Mouse (Mus musculus): ENCODE data around the gene Sumo2. TPM values are rescaled to one million over a fixed set of nuclear protein-coding genes. Genes with fewer than 3 reads are reported as not detected.

Sumo2 gene
- polyA plus RNA-seq, 1 experiment from 2014 or later: 838 TPM

DNA sequence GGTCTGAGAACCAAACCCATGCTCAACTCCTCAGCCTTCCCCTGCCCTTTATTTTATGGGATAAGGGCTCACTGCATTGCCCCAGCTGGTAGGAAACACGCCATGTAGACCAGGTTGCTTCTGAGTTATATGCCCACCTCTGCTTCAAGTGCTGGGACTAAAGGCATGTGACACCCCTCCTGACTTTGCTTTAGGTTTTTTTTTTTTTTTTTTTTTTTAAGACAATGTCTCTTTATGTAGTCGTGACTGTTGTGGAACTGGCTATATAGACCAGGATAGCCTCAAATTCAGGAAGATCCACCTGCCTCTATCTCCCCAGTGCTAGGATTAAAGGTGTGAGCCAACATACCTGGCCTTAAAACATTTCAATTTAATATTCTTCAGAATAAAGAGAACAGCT lies 13.4 kb downstream of the Sumo2 start:
- Histone ChIP-seq H3K27ac (replicated peaks; ENCODE audit: low read depth, low read length) (no peak overlapping the region), H3K4me2 (ENCODE audit: low read depth, low read length) (no peak overlapping the region), H3K4me1 (ENCODE audit: control insufficient read depth, insufficient read depth, low read length) (no peaks in the 10 kb centered on the region), H3K4me3 (ENCODE audit: low read depth, low read length) (no peak overlapping the region), H3K9ac (ENCODE audit: low read depth, low read length) (no peak overlapping the region), H3K36me3 (ENCODE audit: control insufficient read depth, insufficient read depth, low read length) (peaks cover 54% of the 10 kb centered on the region), H3K9me3 (ENCODE audit: control insufficient read depth, low read length) (no peaks in the 10 kb centered on the region), H3K27me3 (replicated peaks; ENCODE audit: control insufficient read depth, insufficient read depth, low read length) (no peaks in the 10 kb centered on the region)
- no peak for ATAC-seq (ENCODE audit: low read depth)
- no peak for DNase-seq (ENCODE audit: low spot score)
- WGBS: 76% methylated on average over 2 of the region's 2 CpGs

DNA sequence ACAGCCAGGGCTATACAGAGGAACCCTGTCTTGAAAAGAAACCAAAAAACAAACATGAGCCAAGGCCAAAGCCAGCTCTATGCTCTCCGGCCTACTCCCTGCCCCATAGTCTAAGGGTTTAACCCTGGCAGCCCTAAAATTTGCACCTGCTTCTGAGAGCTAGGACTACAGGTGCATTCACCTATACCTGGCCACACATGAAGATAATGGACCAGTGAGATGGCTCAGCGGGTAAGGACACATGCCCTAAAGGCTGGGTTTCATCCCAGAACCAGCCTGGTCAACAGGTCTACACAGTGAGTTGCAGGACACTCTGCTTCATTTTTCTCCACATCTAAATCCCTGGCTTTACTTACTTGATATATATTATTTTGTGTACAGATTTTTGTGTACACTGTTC lies 13.8 kb downstream of the Sumo2 start:
- H3K36me3 ChIP-seq (ENCODE audit: control insufficient read depth, insufficient read depth, low read length): peaks cover 50% of the 10 kb centered on the region
- H3K9ac ChIP-seq (ENCODE audit: low read depth, low read length): no peak overlapping the region
- no peak overlapping the region for H3K4me2 ChIP-seq (ENCODE audit: low read depth, low read length)

DNA sequence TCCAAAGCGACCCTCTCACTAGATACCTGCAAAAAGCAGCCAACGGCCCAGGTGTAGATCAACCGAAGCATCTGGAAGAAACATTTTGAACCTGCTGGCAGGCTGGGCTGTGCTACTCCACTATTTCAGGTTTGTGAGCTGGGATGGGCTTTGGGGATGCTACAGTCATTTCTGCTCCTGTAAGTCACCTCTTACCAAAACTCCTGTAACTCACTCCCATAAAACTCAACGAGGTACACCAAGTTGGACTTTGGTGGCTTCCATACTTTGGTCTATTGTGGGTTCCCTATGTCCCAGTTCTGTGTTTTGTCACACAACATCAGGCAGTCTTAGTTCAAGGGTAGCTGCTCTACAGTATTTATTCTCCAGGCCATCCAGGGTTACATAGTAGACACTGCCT lies 15.0 kb downstream of the Sumo2 start:
- WGBS: 84% methylated on average over 4 of the region's 4 CpGs

More for the DNA sequence above, 13.8 kb downstream of the Sumo2 start:
- H3K9me3 ChIP-seq (ENCODE audit: control insufficient read depth, low read length): no peaks in the 10 kb centered on the region
- no peaks in the 10 kb centered on the region for H3K27me3 ChIP-seq (replicated peaks; ENCODE audit: control insufficient read depth, insufficient read depth, low read length)
- no peaks in the 10 kb centered on the region for H3K4me1 ChIP-seq (ENCODE audit: control insufficient read depth, insufficient read depth, low read length)
- H3K27ac ChIP-seq (replicated peaks; ENCODE audit: low read depth, low read length): no peak overlapping the region
- no peak overlapping the region for H3K4me3 ChIP-seq (ENCODE audit: low read depth, low read length)
- DNase-seq (ENCODE audit: low spot score) (no peak), ATAC-seq (ENCODE audit: low read depth) (peak; percentile 23; the same call in 1 of the 2 replicates)
- 93% methylated on average over 2 of the region's 2 CpGs for WGBS

DNA sequence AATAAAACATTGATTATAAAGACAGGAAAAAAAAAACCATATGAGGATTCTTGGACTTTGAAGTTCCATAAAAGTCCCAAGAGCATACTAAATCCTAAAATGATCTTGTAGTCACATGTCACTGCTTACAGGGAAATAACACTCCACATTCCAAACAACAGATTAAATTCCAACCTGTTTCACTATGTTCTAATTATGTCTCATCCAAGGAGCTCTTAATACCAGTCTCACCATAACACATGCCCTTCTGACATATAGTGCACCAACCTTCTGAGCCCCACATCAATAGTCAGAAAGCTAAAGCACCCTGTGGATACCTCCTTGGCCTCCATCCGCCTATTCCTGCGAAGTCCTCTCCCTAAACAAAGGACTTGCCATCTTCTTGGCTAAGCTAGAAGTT lies 15.9 kb downstream of the Sumo2 start:
- DNase-seq (ENCODE audit: low spot score) (no peak), ATAC-seq (ENCODE audit: low read depth) (no peak)
- H3K27me3 ChIP-seq (replicated peaks; ENCODE audit: control insufficient read depth, insufficient read depth, low read length): no peaks in the 10 kb centered on the region
- 74% methylated on average over 2 of the region's 2 CpGs for WGBS
- H3K4me3 ChIP-seq (ENCODE audit: low read depth, low read length): no peak overlapping the region
- no peak overlapping the region for H3K4me2 ChIP-seq (ENCODE audit: low read depth, low read length)
- no peaks in the 10 kb centered on the region for H3K4me1 ChIP-seq (ENCODE audit: control insufficient read depth, insufficient read depth, low read length)
- H3K27ac ChIP-seq (replicated peaks; ENCODE audit: low read depth, low read length): no peak overlapping the region
- H3K36me3 ChIP-seq (ENCODE audit: control insufficient read depth, insufficient read depth, low read length): peaks cover 29% of the 10 kb centered on the region
- H3K9me3 ChIP-seq (ENCODE audit: control insufficient read depth, low read length): no peaks in the 10 kb centered on the region
- no peak overlapping the region for H3K9ac ChIP-seq (ENCODE audit: low read depth, low read length)

More for the DNA sequence above, 15.0 kb downstream of the Sumo2 start:
- ATAC-seq (ENCODE audit: low read depth) (no peak), DNase-seq (ENCODE audit: low spot score) (no peak)
- Histone ChIP-seq H3K27me3 (replicated peaks; ENCODE audit: control insufficient read depth, insufficient read depth, low read length) (no peaks in the 10 kb centered on the region), H3K4me1 (ENCODE audit: control insufficient read depth, insufficient read depth, low read length) (no peaks in the 10 kb centered on the region), H3K4me2 (ENCODE audit: low read depth, low read length) (no peak overlapping the region), H3K4me3 (ENCODE audit: low read depth, low read length) (no peak overlapping the region), H3K9me3 (ENCODE audit: control insufficient read depth, low read length) (no peaks in the 10 kb centered on the region), H3K9ac (ENCODE audit: low read depth, low read length) (no peak overlapping the region), H3K27ac (replicated peaks; ENCODE audit: low read depth, low read length) (no peak overlapping the region), H3K36me3 (ENCODE audit: control insufficient read depth, insufficient read depth, low read length) (peaks cover 38% of the 10 kb centered on the region)

DNA sequence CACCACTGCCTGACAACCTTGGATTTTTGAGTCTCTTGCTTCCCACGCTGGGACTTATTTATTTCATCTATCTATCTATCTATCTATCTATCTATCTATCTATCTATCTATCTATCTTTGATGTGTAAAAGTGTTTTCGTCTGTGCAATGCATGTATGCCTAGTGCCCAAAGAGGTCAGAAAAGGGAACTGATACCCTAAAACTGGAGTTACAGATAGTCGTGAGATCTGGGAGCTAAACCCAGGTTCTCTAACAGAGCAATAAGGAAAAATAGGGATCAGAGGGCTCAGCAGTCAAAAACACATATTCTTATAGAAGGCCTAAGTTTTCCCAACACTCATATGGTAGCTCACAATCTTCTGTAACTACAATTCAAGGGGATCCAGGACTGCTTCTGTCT lies 16.5 kb downstream of the Sumo2 start:
- Histone ChIP-seq H3K9me3 (ENCODE audit: control insufficient read depth, low read length) (no peaks in the 10 kb centered on the region), H3K4me3 (ENCODE audit: low read depth, low read length) (no peak overlapping the region), H3K9ac (ENCODE audit: low read depth, low read length) (no peak overlapping the region), H3K4me1 (ENCODE audit: control insufficient read depth, insufficient read depth, low read length) (no peaks in the 10 kb centered on the region), H3K27me3 (replicated peaks; ENCODE audit: control insufficient read depth, insufficient read depth, low read length) (no peaks in the 10 kb centered on the region), H3K36me3 (ENCODE audit: control insufficient read depth, insufficient read depth, low read length) (peaks cover 23% of the 10 kb centered on the region), H3K27ac (replicated peaks; ENCODE audit: low read depth, low read length) (no peak overlapping the region), H3K4me2 (ENCODE audit: low read depth, low read length) (no peak overlapping the region)
- no peak for ATAC-seq (ENCODE audit: low read depth)
- no peak for DNase-seq (ENCODE audit: low spot score)
- 79% methylated on average over 3 of the region's 3 CpGs for WGBS

DNA sequence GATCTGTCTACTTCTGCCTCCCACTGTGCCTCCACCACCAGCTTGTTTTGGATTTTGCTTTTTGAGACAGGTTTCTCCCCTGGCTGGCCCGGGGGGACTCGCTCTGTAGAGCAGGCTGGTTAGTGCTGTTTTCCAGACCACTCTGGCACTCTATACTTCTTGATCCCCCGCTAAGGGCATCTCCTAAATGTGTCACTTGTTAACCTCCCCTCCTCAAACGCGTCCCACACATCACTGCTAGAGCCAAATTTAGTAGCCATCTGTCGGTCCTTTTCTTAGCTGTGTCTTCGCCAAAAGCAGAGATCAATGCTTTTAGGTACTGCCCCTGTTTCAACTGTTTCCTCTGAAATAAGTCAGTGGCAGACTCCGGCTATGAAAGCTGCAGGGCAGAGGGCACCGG lies 17.4 kb downstream of the Sumo2 start:
- Histone ChIP-seq H3K27me3 (replicated peaks; ENCODE audit: control insufficient read depth, insufficient read depth, low read length) (no peaks in the 10 kb centered on the region), H3K36me3 (ENCODE audit: control insufficient read depth, insufficient read depth, low read length) (peaks cover 14% of the 10 kb centered on the region), H3K4me3 (ENCODE audit: low read depth, low read length) (no peak overlapping the region), H3K9ac (ENCODE audit: low read depth, low read length) (no peak overlapping the region), H3K9me3 (ENCODE audit: control insufficient read depth, low read length) (no peaks in the 10 kb centered on the region), H3K27ac (replicated peaks; ENCODE audit: low read depth, low read length) (no peak overlapping the region), H3K4me2 (ENCODE audit: low read depth, low read length) (no peak overlapping the region), H3K4me1 (ENCODE audit: control insufficient read depth, insufficient read depth, low read length) (no peaks in the 10 kb centered on the region)
- DNase-seq (ENCODE audit: low spot score) (no peak), ATAC-seq (ENCODE audit: low read depth) (no peak)
- 64% methylated on average over 9 of the region's 9 CpGs for WGBS

DNA sequence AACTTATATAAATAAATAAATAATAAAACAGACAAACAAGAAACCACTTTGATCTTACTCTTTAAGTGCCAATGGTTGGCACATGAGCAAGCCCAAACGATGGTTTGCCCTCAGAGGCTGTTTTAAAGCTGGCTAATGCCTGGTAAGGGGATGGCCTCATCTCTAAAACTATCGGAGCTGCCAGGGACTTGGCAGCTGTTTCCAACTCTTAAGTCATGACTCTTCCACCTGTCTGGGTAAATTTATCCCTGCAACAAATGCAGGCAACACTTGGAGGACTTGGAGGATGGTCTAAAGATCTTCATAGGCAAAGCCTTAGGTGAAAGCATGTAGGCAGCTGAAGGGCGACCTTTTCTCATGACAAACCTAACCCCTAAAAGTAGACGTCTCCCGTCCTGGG lies 19.1 kb downstream of the Sumo2 start:
- ATAC-seq (ENCODE audit: low read depth): no peak
- Histone ChIP-seq H3K27me3 (replicated peaks; ENCODE audit: control insufficient read depth, insufficient read depth, low read length) (no peaks in the 10 kb centered on the region), H3K9ac (ENCODE audit: low read depth, low read length) (no peak overlapping the region), H3K9me3 (ENCODE audit: control insufficient read depth, low read length) (no peaks in the 10 kb centered on the region), H3K4me3 (ENCODE audit: low read depth, low read length) (no peak overlapping the region), H3K27ac (replicated peaks; ENCODE audit: low read depth, low read length) (no peak overlapping the region), H3K4me2 (ENCODE audit: low read depth, low read length) (no peak overlapping the region), H3K4me1 (ENCODE audit: control insufficient read depth, insufficient read depth, low read length) (peaks cover 8% of the 10 kb centered on the region), H3K36me3 (ENCODE audit: control insufficient read depth, insufficient read depth, low read length) (peaks cover 3% of the 10 kb centered on the region; the same call in 1 of the 2 replicates)
- no peak for DNase-seq (ENCODE audit: low spot score)
- WGBS: 77% methylated on average over 5 of the region's 5 CpGs

DNA sequence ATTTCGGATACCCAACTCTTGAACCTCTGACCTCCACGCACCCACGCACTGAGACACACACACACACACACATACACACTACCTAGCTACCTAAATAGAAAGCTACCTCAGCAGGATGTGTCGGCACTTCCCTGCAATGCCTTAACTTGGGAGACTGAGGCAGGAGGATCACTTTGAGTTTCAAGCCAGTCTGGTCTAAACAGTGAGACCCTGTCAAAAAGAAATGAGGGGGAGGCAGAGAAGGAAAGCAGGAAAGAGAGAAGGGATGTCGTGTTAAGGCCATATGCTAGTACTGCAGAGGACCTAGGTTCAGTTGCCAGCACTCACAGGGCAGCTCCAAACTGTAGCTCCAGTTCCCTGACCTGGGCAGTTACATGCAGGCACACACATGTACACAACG lies 21.1 kb downstream of the Sumo2 start:
- 0 out of 2 replicates have a peak overlapping the region, but pooled peaks have one; percentile 54 for H3K4me2 ChIP-seq (ENCODE audit: low read depth, low read length)
- no peak for ATAC-seq (ENCODE audit: low read depth)

DNA sequence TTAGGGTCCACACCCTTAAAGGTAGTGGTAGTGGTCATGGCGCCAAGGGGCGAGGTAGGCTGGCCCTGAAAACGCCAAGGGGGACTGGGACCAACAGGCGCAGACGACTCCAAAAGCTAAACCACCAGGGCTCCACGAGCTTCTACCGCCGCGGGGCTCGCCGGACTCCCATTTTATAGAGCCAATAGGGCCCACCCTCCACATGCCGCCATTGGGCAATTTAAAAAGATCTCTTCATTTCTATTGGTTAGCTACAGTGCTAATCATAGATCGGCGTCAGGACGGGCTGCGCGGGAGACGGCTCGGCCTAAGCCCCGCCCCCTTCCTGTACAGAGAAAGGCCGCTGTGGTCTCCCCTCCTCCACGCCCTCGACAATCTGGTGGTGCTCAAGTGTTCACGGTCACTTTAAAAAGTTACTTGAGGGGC lies 21.8 kb downstream of the Sumo2 start, which contains the start of gene Jpt1:
Gene Jpt1, minus strand, starts transcription at position 150 of the 426 bp plus-strand sequence.
- Histone ChIP-seq H3K27ac (replicated peaks; ENCODE audit: low read depth, low read length) (peak within 1 kb of the TSS; percentile 75; the same call in 1 of the 2 replicates), H3K4me2 (ENCODE audit: low read depth, low read length) (peak within 1 kb of the TSS; percentile 64), H3K9ac (ENCODE audit: low read depth, low read length) (peak within 1 kb of the TSS; percentile 88), H3K27me3 (replicated peaks; ENCODE audit: control insufficient read depth, insufficient read depth, low read length) (no peaks in the 10 kb centered on the region), H3K4me1 (ENCODE audit: control insufficient read depth, insufficient read depth, low read length) (peaks cover 27% of the 10 kb centered on the region), H3K36me3 (ENCODE audit: control insufficient read depth, insufficient read depth, low read length) (no peaks in the 10 kb centered on the region), H3K9me3 (ENCODE audit: control insufficient read depth, low read length) (no peaks in the 10 kb centered on the region), H3K4me3 (ENCODE audit: low read depth, low read length) (peak within 1 kb of the TSS; percentile 85)
- DNase-seq (ENCODE audit: low spot score) (peak; percentile 98), ATAC-seq (ENCODE audit: low read depth) (peak; percentile 98)
- under 1% methylated on average over 18 of the region's 24 CpGs for WGBS

More for the DNA sequence above, 21.1 kb downstream of the Sumo2 start:
- no peak overlapping the region for H3K4me3 ChIP-seq (ENCODE audit: low read depth, low read length)
- no peak overlapping the region for H3K9ac ChIP-seq (ENCODE audit: low read depth, low read length)
- H3K4me1 ChIP-seq (ENCODE audit: control insufficient read depth, insufficient read depth, low read length): peaks cover 26% of the 10 kb centered on the region
- H3K27ac ChIP-seq (replicated peaks; ENCODE audit: low read depth, low read length): no peak overlapping the region
- H3K9me3 ChIP-seq (ENCODE audit: control insufficient read depth, low read length): no peaks in the 10 kb centered on the region
- 64% methylated on average over 6 of the region's 6 CpGs for WGBS
- H3K27me3 ChIP-seq (replicated peaks; ENCODE audit: control insufficient read depth, insufficient read depth, low read length): no peaks in the 10 kb centered on the region
- H3K36me3 ChIP-seq (ENCODE audit: control insufficient read depth, insufficient read depth, low read length): no peaks in the 10 kb centered on the region
- DNase-seq (ENCODE audit: low spot score): no peak

All from embryonic facial prominence, embryonic 14.5 days (tissue).